Mouse (Mus musculus) hindbrain, embryonic 12.5 days (tissue): ENCODE results near the gene Nlrc5. TPM values are rescaled to one million over a fixed set of nuclear protein-coding genes. Genes with fewer than 3 reads are reported as not detected.

Experiments
- ATAC-seq: fragments of 200-750 bp; cut with Nextera tagmentation; 2 replicates; pipeline ENCODE4 v1.8.0; 2017; ENCODE audit warnings: moderate TSS enrichment; ENCODE audit not compliant: low FRiP score
- H3K27ac ChIP-seq: fragments of 300-500 bp; sonication (generic); 2 replicates; pipeline ENCODE4 v1.5.1; 2016; ENCODE audit warnings: mild to moderate bottlenecking
- H3K27me3 ChIP-seq: fragments of 300-500 bp; sonication (generic); 2 replicates; pipeline ENCODE4 v1.6.1; 2016; ENCODE audit warnings: mild to moderate bottlenecking
- H3K36me3 ChIP-seq: fragments of 300-500 bp; sonication (generic); 2 replicates; pipeline ENCODE4 v1.6.1; 2016; ENCODE audit warnings: mild to moderate bottlenecking
- H3K4me1 ChIP-seq: fragments of 300-500 bp; sonication (generic); 2 replicates; pipeline ENCODE4 v1.6.1; 2016
- H3K4me2 ChIP-seq: fragments of 300-500 bp; sonication (generic); replicated peaks from 2 replicates; pipeline ENCODE4 v1.6.1; 2016; ENCODE audit warnings: mild to moderate bottlenecking
- H3K4me3 ChIP-seq: fragments of 300-500 bp; sonication (generic); 2 replicates; pipeline ENCODE4 v1.5.1; 2016; ENCODE audit warnings: mild to moderate bottlenecking
- H3K9ac ChIP-seq: fragments of 300-500 bp; sonication (generic); 2 replicates; pipeline ENCODE4 v1.6.1; 2016; ENCODE audit warnings: mild to moderate bottlenecking, moderate library complexity
- H3K9me3 ChIP-seq: fragments of 300-500 bp; sonication (generic); replicated peaks from 2 replicates; pipeline ENCODE4 v1.6.1; 2016; ENCODE audit warnings: mild to moderate bottlenecking
- WGBS: fragments of 180-500 bp; shearing (Covaris S2); methylation state at CpG from one replicate; pipeline ENCODE4 v1.1.7; 2016; 5-methylcytosine and 5-hydroxymethylcytosine counted together
- polyA plus RNA-seq: library from polyadenylated mRNA; unstranded; fragments of >200 nt; fragmentation: Nextera tagmentation; extraction: Ambion mirVana; gene quantifications from 2 replicates; pipeline ENCODE4 v1.2.1, GENCODE M21; 2016

Nlrc5 gene
- polyA plus RNA-seq, 1 experiment from 2014 or later: 0.06 TPM

DNA sequence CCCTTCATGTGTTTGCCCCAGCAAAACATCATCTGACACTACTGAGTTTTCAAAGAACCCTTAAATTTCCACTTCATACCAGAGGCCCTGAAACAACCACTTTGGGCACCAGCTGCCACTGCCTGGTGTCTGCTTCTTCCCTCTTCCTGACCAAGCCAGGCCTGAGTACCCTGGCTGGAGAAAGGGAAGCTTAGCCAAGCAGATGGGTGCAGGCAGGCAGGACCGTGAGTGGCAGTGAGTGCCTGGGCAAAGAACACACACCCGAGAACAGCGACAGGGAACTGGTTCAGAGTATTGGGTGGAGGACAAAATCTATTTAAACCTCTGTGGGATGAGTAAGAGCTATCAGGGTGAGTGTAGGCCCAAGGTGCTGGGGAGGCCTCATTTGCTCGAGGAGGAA is 5.7 kb upstream of the Nlrc5 start:
- Histone ChIP-seq H3K9me3 (no peaks in the 10 kb centered on the region), H3K9ac (no peak overlapping the region), H3K36me3 (no peaks in the 10 kb centered on the region), H3K4me2 (no peak overlapping the region), H3K27ac (no peak overlapping the region), H3K4me3 (no peak overlapping the region), H3K27me3 (no peaks in the 10 kb centered on the region; the same call in 1 of the 2 replicates), H3K4me1 (no peaks in the 10 kb centered on the region)
- 86% methylated on average over 4 of the region's 4 CpGs for WGBS
- no peak for ATAC-seq

- H3K27ac ChIP-seq: no peak overlapping the region
- H3K4me1 ChIP-seq: peaks cover 7% of the 10 kb centered on the region
- no peak for ATAC-seq
- peaks cover 9% of the 10 kb centered on the region for H3K27me3 ChIP-seq
- H3K4me2 ChIP-seq: no peak overlapping the region
- no peaks in the 10 kb centered on the region for H3K9me3 ChIP-seq
- H3K36me3 ChIP-seq: no peaks in the 10 kb centered on the region
- 80% methylated on average over 7 of the region's 7 CpGs for whole genome bisulfite sequencing
- no peak overlapping the region for H3K4me3 ChIP-seq
- H3K9ac ChIP-seq: no peak overlapping the region
Observed at GRCm38 (mm10) chr8:94429376-94429775, 4.8 kb upstream of the Nlrc5 start.

DNA sequence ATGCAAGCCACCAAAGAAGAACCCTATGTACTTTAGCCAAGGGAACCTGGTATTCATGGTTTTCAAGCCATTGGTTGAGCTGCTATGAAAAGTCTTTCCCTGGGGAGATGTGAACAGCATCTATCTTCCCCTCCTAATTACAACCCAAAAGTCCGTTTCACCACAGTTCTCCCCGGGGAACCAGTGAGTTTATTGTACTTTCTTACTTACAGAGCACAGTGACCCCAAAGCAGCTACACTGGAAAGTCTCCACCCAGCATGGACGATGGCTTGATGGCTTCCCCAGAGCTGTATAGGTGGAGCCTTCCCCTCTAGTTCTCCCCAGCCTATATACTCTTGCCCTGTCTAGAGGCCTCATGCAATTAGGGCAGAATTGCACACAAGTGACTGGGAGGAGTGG is 1.9 kb upstream of the Nlrc5 start:
- no peak overlapping the region for H3K27ac ChIP-seq
- no peaks in the 10 kb centered on the region for H3K9me3 ChIP-seq
- H3K27me3 ChIP-seq: peaks cover 23% of the 10 kb centered on the region
- no peak overlapping the region for H3K9ac ChIP-seq
- H3K4me2 ChIP-seq: no peak overlapping the region
- WGBS: 80% methylated on average over 3 of the region's 3 CpGs
- no peak for ATAC-seq
- H3K4me3 ChIP-seq: no peak overlapping the region
- H3K36me3 ChIP-seq: no peaks in the 10 kb centered on the region
- H3K4me1 ChIP-seq: peaks cover 8% of the 10 kb centered on the region

DNA sequence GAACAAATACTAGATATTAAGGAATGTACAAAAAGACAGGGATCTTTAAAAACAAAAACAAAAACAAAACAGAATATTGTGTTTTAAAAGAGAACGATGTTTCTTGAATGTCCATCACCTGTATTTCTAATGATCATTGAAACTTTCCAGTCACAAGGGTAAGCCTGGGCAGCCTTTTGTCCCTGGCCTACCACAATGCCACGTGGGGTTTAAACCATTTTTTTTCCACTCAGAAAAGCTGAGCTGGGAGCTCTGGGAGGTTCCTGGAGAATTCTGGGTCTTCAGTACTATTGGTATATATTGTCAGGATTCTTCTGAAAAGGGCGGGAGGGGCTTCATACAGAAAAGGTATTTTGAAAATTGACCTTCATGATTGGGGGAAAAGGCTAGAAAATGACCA is 802 bp downstream of the Nlrc5 start:
- Histone ChIP-seq H3K36me3 (no peaks in the 10 kb centered on the region), H3K4me1 (peaks cover 8% of the 10 kb centered on the region), H3K4me2 (no peak overlapping the region), H3K9ac (no peak overlapping the region), H3K9me3 (no peaks in the 10 kb centered on the region), H3K27ac (no peak overlapping the region), H3K4me3 (no peak overlapping the region), H3K27me3 (peaks cover 23% of the 10 kb centered on the region)
- ATAC-seq: no peak
- 84% methylated on average over 3 of the region's 3 CpGs for WGBS

DNA sequence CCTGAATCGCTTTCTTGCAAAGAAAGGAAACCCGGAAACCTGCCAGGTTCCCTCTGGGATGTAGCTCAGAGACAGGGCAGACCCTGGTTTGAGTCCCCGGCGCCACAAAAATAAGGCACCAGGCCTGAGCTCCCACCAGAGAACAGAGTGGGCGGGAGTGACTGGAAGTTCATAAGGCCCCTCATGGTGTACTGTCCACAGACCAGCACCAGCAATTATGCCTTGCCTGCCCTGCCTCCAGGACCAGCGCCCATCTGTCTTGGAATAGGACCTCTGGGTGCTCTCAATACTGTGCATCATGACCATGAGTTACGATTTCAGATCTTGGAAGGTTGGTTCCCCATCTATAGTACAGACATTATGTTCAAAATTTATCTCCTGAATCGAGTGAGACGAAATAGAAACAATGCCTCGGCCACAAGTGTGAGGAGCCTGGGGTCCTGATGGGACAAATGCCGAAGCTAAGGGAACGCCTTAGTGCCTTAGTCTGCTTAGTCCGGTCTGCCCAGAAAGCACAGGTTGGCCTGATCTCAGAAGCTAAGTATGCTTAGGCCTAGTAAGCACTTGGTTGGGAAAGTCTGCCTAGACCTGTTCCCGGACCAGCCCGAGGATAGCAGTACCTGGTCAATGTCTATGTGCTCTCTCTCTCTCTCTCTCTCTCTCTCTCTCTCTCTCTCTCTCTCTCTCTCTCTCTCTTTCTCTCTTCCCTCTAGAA is 1.4 kb downstream of the Nlrc5 start:
- Histone ChIP-seq H3K9me3 (no peaks in the 10 kb centered on the region), H3K4me3 (no peak overlapping the region), H3K4me1 (peaks cover 8% of the 10 kb centered on the region), H3K27ac (no peak overlapping the region), H3K9ac (no peak overlapping the region), H3K36me3 (no peaks in the 10 kb centered on the region), H3K27me3 (peaks cover 23% of the 10 kb centered on the region), H3K4me2 (no peak overlapping the region)
- 91% methylated on average over 15 of the region's 15 CpGs for WGBS
- ATAC-seq: no peak

DNA sequence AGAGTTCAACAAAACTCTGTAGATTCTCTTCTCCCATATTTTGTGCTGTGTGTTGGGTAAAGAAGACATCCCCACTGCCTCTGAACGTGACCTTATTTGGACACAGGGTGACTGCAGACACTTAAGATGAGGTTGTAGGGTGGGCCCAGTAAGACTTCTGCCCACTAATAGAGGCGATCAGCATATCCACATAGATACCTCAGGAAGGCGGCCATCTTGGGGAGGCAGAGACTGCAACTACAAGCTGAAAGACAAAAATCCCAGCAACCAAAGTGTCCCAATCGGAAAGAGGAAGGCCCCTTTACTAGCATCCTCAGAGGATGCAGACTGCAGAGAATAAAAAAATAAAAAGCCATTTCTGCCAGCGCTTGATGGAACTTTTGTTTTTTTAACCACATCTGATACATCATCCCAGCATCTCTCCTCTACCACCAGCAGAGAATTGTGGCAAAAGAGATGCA is 2.0 kb downstream of the Nlrc5 start:
- WGBS: 87% methylated on average over 5 of the region's 5 CpGs
- Histone ChIP-seq H3K4me3 (no peak overlapping the region), H3K9ac (no peak overlapping the region), H3K4me2 (no peak overlapping the region), H3K4me1 (peaks cover 8% of the 10 kb centered on the region), H3K27ac (no peak overlapping the region), H3K27me3 (peaks cover 23% of the 10 kb centered on the region), H3K36me3 (no peaks in the 10 kb centered on the region), H3K9me3 (no peaks in the 10 kb centered on the region)
- ATAC-seq: no peak

DNA sequence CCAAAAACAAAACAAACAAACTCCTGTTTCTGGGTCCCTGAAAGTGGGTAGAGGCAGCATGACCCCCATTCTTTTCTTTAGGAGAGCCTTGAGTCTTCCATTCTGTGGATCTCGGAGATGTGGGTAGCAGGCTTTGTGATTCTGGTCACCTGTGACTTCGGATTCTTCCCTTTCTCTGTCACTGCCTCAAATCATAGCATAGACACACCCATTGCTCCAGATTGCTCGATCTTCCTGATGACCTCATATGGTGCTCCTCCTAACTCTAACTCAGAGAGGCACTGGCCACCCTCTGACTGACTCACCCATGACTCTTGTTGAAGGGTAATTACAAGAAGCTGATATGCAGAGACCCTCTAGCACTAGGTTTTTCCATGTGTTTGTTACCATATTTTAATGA is 2.7 kb downstream of the Nlrc5 start:
- ATAC-seq: no peak
- Histone ChIP-seq H3K27ac (no peak overlapping the region), H3K9me3 (no peaks in the 10 kb centered on the region), H3K36me3 (no peaks in the 10 kb centered on the region), H3K4me3 (no peak overlapping the region), H3K4me1 (peaks cover 8% of the 10 kb centered on the region), H3K27me3 (peaks cover 23% of the 10 kb centered on the region), H3K9ac (no peak overlapping the region), H3K4me2 (no peak overlapping the region)
- 89% methylated on average over 3 of the region's 3 CpGs for WGBS

GRCm38 (mm10) chr8:94438659-94439058 is 4.5 kb downstream of the Nlrc5 start:
- Histone ChIP-seq H3K27ac (no peak overlapping the region), H3K4me1 (peaks cover 8% of the 10 kb centered on the region), H3K4me2 (no peak overlapping the region), H3K9ac (no peak overlapping the region), H3K9me3 (no peaks in the 10 kb centered on the region), H3K27me3 (peaks cover 20% of the 10 kb centered on the region), H3K4me3 (no peak overlapping the region), H3K36me3 (no peaks in the 10 kb centered on the region)
- no peak for ATAC-seq
- whole genome bisulfite sequencing: 93% methylated on average over 5 of the region's 5 CpGs

DNA sequence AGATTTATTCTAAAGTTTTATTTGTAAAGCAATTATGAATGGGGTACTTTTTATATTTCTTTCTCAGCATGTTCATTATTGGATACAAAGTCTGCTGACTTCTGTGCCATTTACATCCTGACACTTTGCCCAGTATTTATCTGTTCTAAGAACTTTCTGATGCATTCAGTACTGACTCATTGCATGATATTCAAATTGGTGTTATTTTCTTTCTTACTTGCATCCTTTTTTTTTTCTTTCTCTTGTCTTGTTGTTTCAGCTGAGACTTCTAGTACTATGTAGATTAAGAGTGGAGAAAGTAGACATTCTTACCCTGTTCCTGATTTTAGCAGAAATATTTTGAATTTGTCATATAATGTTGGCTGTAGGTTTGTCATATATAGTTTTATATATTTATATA is 5.5 kb downstream of the Nlrc5 start:
- ATAC-seq: no peak
- H3K4me3 ChIP-seq: no peak overlapping the region
- no peaks in the 10 kb centered on the region for H3K9me3 ChIP-seq
- H3K9ac ChIP-seq: no peak overlapping the region
- H3K36me3 ChIP-seq: no peaks in the 10 kb centered on the region
- H3K27ac ChIP-seq: no peak overlapping the region
- peaks cover 13% of the 10 kb centered on the region for H3K27me3 ChIP-seq
- H3K4me2 ChIP-seq: no peak overlapping the region
- H3K4me1 ChIP-seq: no peaks in the 10 kb centered on the region

DNA sequence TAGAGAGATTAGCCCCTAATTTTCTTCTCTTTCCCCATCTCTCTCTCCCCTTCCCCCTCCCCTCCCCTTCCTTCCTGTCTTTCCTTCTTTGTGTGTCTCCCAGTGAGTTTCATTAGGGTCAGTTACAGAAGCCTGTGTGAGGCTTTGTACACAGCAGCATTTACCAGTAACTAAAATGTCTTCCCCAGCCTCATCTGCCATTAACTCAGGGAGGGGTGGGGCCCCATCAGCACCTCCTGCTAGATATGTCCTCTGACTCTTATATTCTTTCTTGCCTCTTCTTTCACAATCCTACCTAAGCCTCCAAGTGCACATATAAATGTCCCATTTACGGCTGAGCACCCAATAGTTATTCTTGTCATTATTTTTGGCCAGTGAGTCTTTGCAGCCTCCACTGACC is 6.2 kb downstream of the Nlrc5 start:
- Histone ChIP-seq H3K4me2 (no peak overlapping the region), H3K9me3 (no peaks in the 10 kb centered on the region), H3K4me1 (no peaks in the 10 kb centered on the region), H3K27ac (no peak overlapping the region), H3K9ac (no peak overlapping the region), H3K27me3 (peaks cover 8% of the 10 kb centered on the region), H3K36me3 (no peaks in the 10 kb centered on the region), H3K4me3 (no peak overlapping the region)
- ATAC-seq: no peak
- 97% methylated on average over 1 of the region's 1 CpGs for WGBS

GRCm38 (mm10) chr8:94441686-94442085 is 7.5 kb downstream of the Nlrc5 start:
- Histone ChIP-seq H3K27me3 (no peaks in the 10 kb centered on the region), H3K36me3 (no peaks in the 10 kb centered on the region), H3K9me3 (no peaks in the 10 kb centered on the region), H3K27ac (no peak overlapping the region), H3K4me3 (no peak overlapping the region), H3K9ac (no peak overlapping the region), H3K4me1 (no peaks in the 10 kb centered on the region), H3K4me2 (no peak overlapping the region)
- ATAC-seq: no peak
- WGBS: 82% methylated on average over 1 of the region's 1 CpGs

- no peak for ATAC-seq
- Histone ChIP-seq H3K9ac (no peak overlapping the region), H3K9me3 (no peaks in the 10 kb centered on the region), H3K4me2 (no peak overlapping the region), H3K27ac (no peak overlapping the region), H3K27me3 (no peaks in the 10 kb centered on the region), H3K36me3 (no peaks in the 10 kb centered on the region), H3K4me1 (no peaks in the 10 kb centered on the region), H3K4me3 (no peak overlapping the region)
- 92% methylated on average over 3 of the region's 3 CpGs for WGBS
Observed at GRCm38 (mm10) chr8:94443153-94443552, 9.0 kb downstream of the Nlrc5 start.

DNA sequence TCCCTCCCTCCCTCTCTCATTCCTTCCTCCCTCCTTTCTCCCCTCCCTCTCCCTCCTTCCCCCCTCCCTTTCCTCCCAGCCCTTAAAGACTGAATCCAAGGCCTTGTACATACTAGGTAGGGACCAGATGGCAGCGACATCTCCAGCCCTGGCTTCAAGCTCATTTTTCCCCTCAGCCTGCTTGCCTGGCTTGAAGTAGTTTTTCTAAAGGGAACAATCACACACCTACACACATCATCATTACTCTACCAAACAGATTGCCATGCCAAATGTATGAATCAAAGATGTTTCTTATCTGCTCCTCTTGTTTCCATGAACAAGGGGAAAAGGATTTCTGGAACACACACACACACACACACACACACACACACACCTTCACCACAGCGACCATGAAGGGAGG is 10.3 kb downstream of the Nlrc5 start:
- 63% methylated on average over 2 of the region's 2 CpGs for WGBS
- H3K9ac ChIP-seq: no peak overlapping the region
- no peaks in the 10 kb centered on the region for H3K9me3 ChIP-seq
- no peak overlapping the region for H3K4me3 ChIP-seq
- H3K4me2 ChIP-seq: no peak overlapping the region
- H3K4me1 ChIP-seq: no peaks in the 10 kb centered on the region
- H3K27ac ChIP-seq: no peak overlapping the region
- ATAC-seq: no peak
- H3K27me3 ChIP-seq: no peaks in the 10 kb centered on the region
- no peaks in the 10 kb centered on the region for H3K36me3 ChIP-seq
